Mouse (Mus musculus) naive thymus-derived CD4-positive, alpha-beta T cell, adult 2 months (primary cell): Measurements from ENCODE around the gene Gm11437.
A peak's percentile ranks its signal among the peaks of the same experiment; 100 is the strongest.

Experiments
- DNase-seq: peaks from one replicate; pipeline ENCODE4 v3.0.0-alpha.2; 2011; ENCODE audit warnings: low read depth

Gene Gm11437

GRCm38 (mm10) chr11:84141752-84142151 lies 25.5 kb downstream of the Gm11437 start:
- peak; percentile 68 for DNase-seq

GRCm38 (mm10) chr11:84136453-84136852 lies 30.8 kb downstream of the Gm11437 start:
- DNase-seq, result no peak

GRCm38 (mm10) chr11:84134331-84134860 lies 32.9 kb downstream of the Gm11437 start:
- DNase-seq, result peak; percentile 21

GRCm38 (mm10) chr11:84129799-84130185 lies 37.5 kb downstream of the Gm11437 start:
- DNase-seq, result no peak

GRCm38 (mm10) chr11:84128943-84129798 lies 38.1 kb downstream of the Gm11437 start, which contains the start of the genes Tada2a and Acaca:
Tada2a (minus strand) TSS chr11:84129600.
Acaca (plus strand) TSS chr11:84129672.
- peak; percentile 87 for DNase-seq

GRCm38 (mm10) chr11:84127977-84128376 lies 39.3 kb downstream of the Gm11437 start:
- no peak for DNase-seq

GRCm38 (mm10) chr11:84121051-84121956 lies 46.0 kb downstream of the Gm11437 start:
- no peak for DNase-seq

GRCm38 (mm10) chr11:84117431-84117830 lies 49.8 kb downstream of the Gm11437 start:
- no peak for DNase-seq

- no peak for DNase-seq
Measured at GRCm38 (mm10) chr11:84116221-84116620, 51.1 kb downstream of the Gm11437 start.

GRCm38 (mm10) chr11:84115646-84116045 lies 51.6 kb downstream of the Gm11437 start:
- no peak for DNase-seq

- no peak for DNase-seq
Measured at GRCm38 (mm10) chr11:84113623-84114022, 53.7 kb downstream of the Gm11437 start.

- no peak for DNase-seq
Measured at GRCm38 (mm10) chr11:84107137-84107536, 60.1 kb downstream of the Gm11437 start.

GRCm38 (mm10) chr11:84104036-84104435 lies 63.2 kb downstream of the Gm11437 start:
- DNase-seq, result no peak

- DNase-seq, result no peak
Measured at GRCm38 (mm10) chr11:84101182-84101581, 66.1 kb downstream of the Gm11437 start.
